Mouse (Mus musculus) myocyte (in vitro differentiated cells): ENCODE results near the gene Gm1043. TPM values are rescaled to one million over a fixed set of nuclear protein-coding genes. Genes with fewer than 3 reads are reported as not detected.

Source experiments
- H3K27me3 ChIP-seq: one replicate; pipeline ENCODE4 v1.6.1; 2011; ENCODE audit not compliant: control insufficient read depth, insufficient read depth, insufficient read length
- H3K36me3 ChIP-seq: one replicate; pipeline ENCODE4 v1.6.1; 2011; ENCODE audit not compliant: control insufficient read depth, insufficient read depth
- H3K4me2 ChIP-seq: one replicate; pipeline ENCODE4 v1.6.1; 2011; ENCODE audit warnings: low read depth, control low read depth
- H3K4me3 ChIP-seq: one replicate; pipeline ENCODE4 v1.5.1; 2011; ENCODE audit warnings: mild to moderate bottlenecking, control low read depth, moderate library complexity
- H3K79me2 ChIP-seq: one replicate; pipeline ENCODE4 v1.6.1; 2011; ENCODE audit not compliant: control insufficient read depth, insufficient read depth
- H3ac ChIP-seq: one replicate; pipeline ENCODE4 v1.6.1; 2011; ENCODE audit not compliant: control insufficient read depth, insufficient read length
- CEBPB ChIP-seq: IDR thresholded peaks from 2 replicates; pipeline ENCODE4 v1.6.1; 2011; ENCODE audit warnings: mild to moderate bottlenecking, moderate library complexity; ENCODE audit not compliant: poor library complexity, insufficient read depth, severe bottlenecking
- E2F4 ChIP-seq: IDR thresholded peaks from one replicate; pipeline ENCODE4 v1.6.1; 2011; ENCODE audit warnings: mild to moderate bottlenecking, control low read depth, moderate library complexity; ENCODE audit not compliant: insufficient read depth
- MAX ChIP-seq: IDR thresholded peaks from one replicate; pipeline ENCODE4 v1.6.1; 2011; ENCODE audit warnings: low read depth, mild to moderate bottlenecking, control low read depth
- MYOD1 ChIP-seq, 3 experiments: IDR thresholded peaks; one replicate each; pipeline ENCODE4 v1.6.1; 2011; ENCODE audit warnings: control low read depth in 2 of 3, low read depth in 2 of 3, mild to moderate bottlenecking in 2 of 3, moderate library complexity in 1 of 3; ENCODE audit not compliant: insufficient read length in 2 of 3, control insufficient read depth in 1 of 3
- MYOG ChIP-seq, 3 experiments: IDR thresholded peaks; one replicate each; pipeline ENCODE4 v1.6.1; 2011; ENCODE audit warnings: control low read depth in 2 of 3, low read depth in 2 of 3, mild to moderate bottlenecking in 2 of 3; ENCODE audit not compliant: insufficient read length in 2 of 3, control insufficient read depth in 1 of 3, insufficient read depth in 1 of 3
- POLR2A ChIP-seq: IDR thresholded peaks from one replicate; pipeline ENCODE4 v1.6.1; 2011; ENCODE audit warnings: low read depth, mild to moderate bottlenecking, control low read depth, moderate library complexity; ENCODE audit not compliant: insufficient read length
- POLR2AphosphoS2 ChIP-seq: IDR thresholded peaks from one replicate; pipeline ENCODE4 v1.6.1; 2011; ENCODE audit warnings: low read depth, control low read depth; ENCODE audit not compliant: insufficient read length
- REST ChIP-seq: IDR thresholded peaks from one replicate; pipeline ENCODE4 v1.6.1; 2011; ENCODE audit warnings: mild to moderate bottlenecking, control low read depth, moderate library complexity; ENCODE audit not compliant: insufficient read depth, insufficient read length
- SRF ChIP-seq: IDR thresholded peaks from one replicate; pipeline ENCODE4 v1.6.1; 2011; ENCODE audit warnings: low read depth; ENCODE audit not compliant: control insufficient read depth, insufficient read length
- TCF12 ChIP-seq: IDR thresholded peaks from one replicate; pipeline ENCODE4 v1.6.1; 2011; ENCODE audit warnings: mild to moderate bottlenecking, control low read depth; ENCODE audit not compliant: poor library complexity, insufficient read depth, severe bottlenecking
- TCF3 ChIP-seq: IDR thresholded peaks from one replicate; pipeline ENCODE4 v1.6.1; 2011; ENCODE audit warnings: low read depth, control low read depth; ENCODE audit not compliant: insufficient read length
- USF1 ChIP-seq: IDR thresholded peaks from one replicate; pipeline ENCODE4 v1.6.1; 2011; ENCODE audit warnings: low read depth, mild to moderate bottlenecking, control low read depth, moderate library complexity
- polyA plus RNA-seq: library from polyadenylated mRNA; unstranded; fragments of >200 nt; fragmentation: generic; extraction: Trizol; gene quantifications from one replicate; pipeline ENCODE4 v1.2.1, GENCODE M21; 2012; ENCODE audit warnings: missing spikeins

Gene Gm1043
- polyA plus RNA-seq, 1 experiment = not detected

- Histone ChIP-seq H3K27me3 (peaks cover 32% of the 10 kb centered on the region), H3K79me2 (no peaks in the 10 kb centered on the region), H3ac (no peak overlapping the region), H3K36me3 (no peaks in the 10 kb centered on the region), H3K4me2 (no peak overlapping the region), H3K4me3 (no peak overlapping the region)
- no peak for TF ChIP-seq TCF12
- no peak for TF ChIP-seq E2F4
- TF ChIP-seq MYOG (IDR thresholded peaks at IDR 0.05; ENCODE audit: control insufficient read depth in 1 of 3, insufficient read depth in 1 of 3, insufficient read length in 2 of 3, low read depth in 2 of 3) = no peak
- no peak for TF ChIP-seq CEBPB
- no peak for TF ChIP-seq MAX
- no peak for TF ChIP-seq MYOD1 (IDR thresholded peaks at IDR 0.05; ENCODE audit: control insufficient read depth in 1 of 3, insufficient read length in 2 of 3, low read depth in 2 of 3)
- TF ChIP-seq SRF = no peak
- no peak for TF ChIP-seq POLR2A
- TF ChIP-seq TCF3 = no peak
- TF ChIP-seq POLR2AphosphoS2 = no peak
- TF ChIP-seq REST = no peak
- no peak for TF ChIP-seq USF1
Observed at GRCm38 (mm10) chr5:37147536-37147935, 62.4 kb downstream of the Gm1043 start.

- H3K79me2 ChIP-seq = no peaks in the 10 kb centered on the region
- peaks cover 23% of the 10 kb centered on the region for H3K27me3 ChIP-seq
- H3K4me3 ChIP-seq = no peak overlapping the region
- H3K36me3 ChIP-seq = no peaks in the 10 kb centered on the region
- TF ChIP-seq TCF3 = no peak
- no peak for TF ChIP-seq MYOD1 (IDR thresholded peaks at IDR 0.05; ENCODE audit: control insufficient read depth in 1 of 3, insufficient read length in 2 of 3, low read depth in 2 of 3)
- TF ChIP-seq MAX = no peak
- no peak for TF ChIP-seq MYOG (IDR thresholded peaks at IDR 0.05; ENCODE audit: control insufficient read depth in 1 of 3, insufficient read depth in 1 of 3, insufficient read length in 2 of 3, low read depth in 2 of 3)
- no peak for TF ChIP-seq TCF12
- no peak for TF ChIP-seq REST
- no peak overlapping the region for H3K4me2 ChIP-seq
- no peak overlapping the region for H3ac ChIP-seq
Observed at GRCm38 (mm10) chr5:37150650-37151049, 65.5 kb downstream of the Gm1043 start.

GRCm38 (mm10) chr5:37154472-37154871 lies 69.3 kb downstream of the Gm1043 start:
- TF ChIP-seq USF1 = no peak
- TF ChIP-seq CEBPB = no peak
- no peak for TF ChIP-seq REST
- TF ChIP-seq MYOG (IDR thresholded peaks at IDR 0.05; ENCODE audit: control insufficient read depth in 1 of 3, insufficient read depth in 1 of 3, insufficient read length in 2 of 3, low read depth in 2 of 3) = no peak
- TF ChIP-seq E2F4 = no peak
- no peak for TF ChIP-seq TCF12
- no peak for TF ChIP-seq TCF3
- no peak for TF ChIP-seq POLR2A
- no peak for TF ChIP-seq MAX
- no peak for TF ChIP-seq POLR2AphosphoS2
- no peak for TF ChIP-seq MYOD1 (IDR thresholded peaks at IDR 0.05; ENCODE audit: control insufficient read depth in 1 of 3, insufficient read length in 2 of 3, low read depth in 2 of 3)
- TF ChIP-seq SRF = no peak
- Histone ChIP-seq H3K36me3 (no peaks in the 10 kb centered on the region), H3K79me2 (no peaks in the 10 kb centered on the region), H3ac (no peak overlapping the region), H3K4me3 (no peak overlapping the region), H3K4me2 (no peak overlapping the region), H3K27me3 (peaks cover 33% of the 10 kb centered on the region)

- H3ac ChIP-seq = no peak overlapping the region
- no peak overlapping the region for H3K4me2 ChIP-seq
- H3K36me3 ChIP-seq = no peaks in the 10 kb centered on the region
- H3K27me3 ChIP-seq = peaks cover 40% of the 10 kb centered on the region
- no peaks in the 10 kb centered on the region for H3K79me2 ChIP-seq
- TF ChIP-seq POLR2A = no peak
- no peak for TF ChIP-seq SRF
- no peak for TF ChIP-seq MYOD1 (IDR thresholded peaks at IDR 0.05; ENCODE audit: control insufficient read depth in 1 of 3, insufficient read length in 2 of 3, low read depth in 2 of 3)
- no peak for TF ChIP-seq TCF3
- no peak for TF ChIP-seq REST
- no peak for TF ChIP-seq POLR2AphosphoS2
- TF ChIP-seq E2F4 = no peak
- TF ChIP-seq USF1 = no peak
- no peak for TF ChIP-seq MAX
- TF ChIP-seq CEBPB = no peak
- no peak for TF ChIP-seq MYOG (IDR thresholded peaks at IDR 0.05; ENCODE audit: control insufficient read depth in 1 of 3, insufficient read depth in 1 of 3, insufficient read length in 2 of 3, low read depth in 2 of 3)
- TF ChIP-seq TCF12 = no peak
- H3K4me3 ChIP-seq = no peak overlapping the region
Observed at GRCm38 (mm10) chr5:37158408-37158807, 73.2 kb downstream of the Gm1043 start.

- no peaks in the 10 kb centered on the region for H3K36me3 ChIP-seq
- no peak for TF ChIP-seq REST
- no peak for TF ChIP-seq TCF12
- no peak for TF ChIP-seq E2F4
- TF ChIP-seq MAX = no peak
- no peak for TF ChIP-seq MYOG (IDR thresholded peaks at IDR 0.05; ENCODE audit: control insufficient read depth in 1 of 3, insufficient read depth in 1 of 3, insufficient read length in 2 of 3, low read depth in 2 of 3)
- TF ChIP-seq USF1 = no peak
- no peak for TF ChIP-seq MYOD1 (IDR thresholded peaks at IDR 0.05; ENCODE audit: control insufficient read depth in 1 of 3, insufficient read length in 2 of 3, low read depth in 2 of 3)
- TF ChIP-seq TCF3 = no peak
- TF ChIP-seq POLR2AphosphoS2 = no peak
- no peak for TF ChIP-seq CEBPB
- peaks cover 52% of the 10 kb centered on the region for H3K27me3 ChIP-seq
- no peak overlapping the region for H3K4me2 ChIP-seq
- no peak overlapping the region for H3ac ChIP-seq
- no peak overlapping the region for H3K4me3 ChIP-seq
- no peaks in the 10 kb centered on the region for H3K79me2 ChIP-seq
Observed at GRCm38 (mm10) chr5:37162871-37163781, 78.0 kb downstream of the Gm1043 start.
